Mouse (Mus musculus): Measurements from ENCODE around the gene Matn1. TPM values are rescaled to one million over a fixed set of nuclear protein-coding genes. Genes with fewer than 3 reads are reported as not detected.

The Matn1 gene
- polyA plus RNA-seq, 1 experiment from 2014 or later = not detected

GRCm38 (mm10) chr4:130914011-130914410 lies 30.2 kb upstream of the Matn1 start:
- DNase-seq (ENCODE audit: low spot score) (no peak), ATAC-seq (ENCODE audit: insufficient read depth, low FRiP score, low TSS enrichment) (no peak)
- Histone ChIP-seq H3K4me2 (ENCODE audit: low read depth) (no peak overlapping the region), H3K9me3 (ENCODE audit: control insufficient read depth, low read length) (no peaks in the 10 kb centered on the region), H3K4me1 (ENCODE audit: control insufficient read depth, insufficient read depth, low read length) (no peaks in the 10 kb centered on the region), H3K4me3 (ENCODE audit: low read depth, low read length) (no peak overlapping the region), H3K27ac (ENCODE audit: low read depth, low read length) (no peak overlapping the region), H3K9ac (ENCODE audit: low read length) (no peak overlapping the region), H3K36me3 (ENCODE audit: control insufficient read depth, insufficient read depth, low read length) (no peaks in the 10 kb centered on the region), H3K27me3 (ENCODE audit: control insufficient read depth, insufficient read depth, low read length) (no peaks in the 10 kb centered on the region)
- 96% methylated on average over 4 of the region's 4 CpGs for WGBS

- Histone ChIP-seq H3K9me3 (ENCODE audit: control insufficient read depth, low read length) (no peaks in the 10 kb centered on the region), H3K27me3 (ENCODE audit: control insufficient read depth, insufficient read depth, low read length) (no peaks in the 10 kb centered on the region), H3K27ac (ENCODE audit: low read depth, low read length) (no peak overlapping the region), H3K4me3 (ENCODE audit: low read depth, low read length) (no peak overlapping the region), H3K9ac (ENCODE audit: low read length) (no peak overlapping the region), H3K4me1 (ENCODE audit: control insufficient read depth, insufficient read depth, low read length) (no peaks in the 10 kb centered on the region), H3K4me2 (ENCODE audit: low read depth) (no peak overlapping the region), H3K36me3 (ENCODE audit: control insufficient read depth, insufficient read depth, low read length) (no peaks in the 10 kb centered on the region)
- ATAC-seq (ENCODE audit: insufficient read depth, low FRiP score, low TSS enrichment) (no peak), DNase-seq (ENCODE audit: low spot score) (no peak)
- WGBS = 83% methylated on average over 7 of the region's 7 CpGs
These were observed 29.7 kb upstream of the Matn1 start for GRCm38 (mm10) chr4:130914527-130914926.

GRCm38 (mm10) chr4:130915006-130915667 lies 29.0 kb upstream of the Matn1 start:
- Histone ChIP-seq H3K4me3 (ENCODE audit: low read depth, low read length) (no peak overlapping the region), H3K9me3 (ENCODE audit: control insufficient read depth, low read length) (no peaks in the 10 kb centered on the region), H3K36me3 (ENCODE audit: control insufficient read depth, insufficient read depth, low read length) (no peaks in the 10 kb centered on the region), H3K4me1 (ENCODE audit: control insufficient read depth, insufficient read depth, low read length) (no peaks in the 10 kb centered on the region), H3K27me3 (ENCODE audit: control insufficient read depth, insufficient read depth, low read length) (no peaks in the 10 kb centered on the region), H3K27ac (ENCODE audit: low read depth, low read length) (no peak overlapping the region), H3K9ac (ENCODE audit: low read length) (no peak overlapping the region), H3K4me2 (ENCODE audit: low read depth) (0 out of 2 replicates have a peak overlapping the region, but pooled peaks have one; percentile 3)
- ATAC-seq (ENCODE audit: insufficient read depth, low FRiP score, low TSS enrichment) (no peak), DNase-seq (ENCODE audit: low spot score) (no peak)
- WGBS = 85% methylated on average over 12 of the region's 12 CpGs

GRCm38 (mm10) chr4:130915668-130916035 lies 28.5 kb upstream of the Matn1 start:
- Histone ChIP-seq H3K36me3 (ENCODE audit: control insufficient read depth, insufficient read depth, low read length) (no peaks in the 10 kb centered on the region), H3K27me3 (ENCODE audit: control insufficient read depth, insufficient read depth, low read length) (no peaks in the 10 kb centered on the region), H3K27ac (ENCODE audit: low read depth, low read length) (no peak overlapping the region), H3K9me3 (ENCODE audit: control insufficient read depth, low read length) (no peaks in the 10 kb centered on the region), H3K4me2 (ENCODE audit: low read depth) (0 out of 2 replicates have a peak overlapping the region, but pooled peaks have one; percentile 3), H3K9ac (ENCODE audit: low read length) (no peak overlapping the region), H3K4me3 (ENCODE audit: low read depth, low read length) (no peak overlapping the region), H3K4me1 (ENCODE audit: control insufficient read depth, insufficient read depth, low read length) (no peaks in the 10 kb centered on the region)
- DNase-seq (ENCODE audit: low spot score) (no peak), ATAC-seq (ENCODE audit: insufficient read depth, low FRiP score, low TSS enrichment) (no peak)
- WGBS = 49% methylated on average over 7 of the region's 7 CpGs

- H3K4me3 ChIP-seq (ENCODE audit: low read depth, low read length) = no peak overlapping the region
- no peak for ATAC-seq (ENCODE audit: insufficient read depth, low FRiP score, low TSS enrichment)
- H3K36me3 ChIP-seq (ENCODE audit: control insufficient read depth, insufficient read depth, low read length) = no peaks in the 10 kb centered on the region
- H3K4me2 ChIP-seq (ENCODE audit: low read depth) = no peak overlapping the region
- DNase-seq (ENCODE audit: low spot score) = no peak
- H3K9ac ChIP-seq (ENCODE audit: low read length) = no peak overlapping the region
- no peaks in the 10 kb centered on the region for H3K9me3 ChIP-seq (ENCODE audit: control insufficient read depth, low read length)
- H3K4me1 ChIP-seq (ENCODE audit: control insufficient read depth, insufficient read depth, low read length) = peaks cover 5% of the 10 kb centered on the region; the same call in 1 of the 2 replicates
- WGBS = 87% methylated on average over 7 of the region's 7 CpGs
- no peaks in the 10 kb centered on the region for H3K27me3 ChIP-seq (ENCODE audit: control insufficient read depth, insufficient read depth, low read length)
- no peak overlapping the region for H3K27ac ChIP-seq (ENCODE audit: low read depth, low read length)
These were observed 27.5 kb upstream of the Matn1 start for GRCm38 (mm10) chr4:130916639-130917038.

GRCm38 (mm10) chr4:130917564-130917963 lies 26.6 kb upstream of the Matn1 start:
- H3K4me1 ChIP-seq (ENCODE audit: control insufficient read depth, insufficient read depth, low read length) = peaks cover 5% of the 10 kb centered on the region; the same call in 1 of the 2 replicates
- no peak overlapping the region for H3K27ac ChIP-seq (ENCODE audit: low read depth, low read length)

GRCm38 (mm10) chr4:130918805-130919749 lies 25.1 kb upstream of the Matn1 start:
- Histone ChIP-seq H3K9me3 (ENCODE audit: control insufficient read depth, low read length) (no peaks in the 10 kb centered on the region), H3K4me3 (ENCODE audit: low read depth, low read length) (no peak overlapping the region), H3K27me3 (ENCODE audit: control insufficient read depth, insufficient read depth, low read length) (no peaks in the 10 kb centered on the region), H3K4me1 (ENCODE audit: control insufficient read depth, insufficient read depth, low read length) (peaks cover 5% of the 10 kb centered on the region; the same call in 1 of the 2 replicates), H3K36me3 (ENCODE audit: control insufficient read depth, insufficient read depth, low read length) (no peaks in the 10 kb centered on the region), H3K27ac (ENCODE audit: low read depth, low read length) (no peak overlapping the region), H3K9ac (ENCODE audit: low read length) (no peak overlapping the region), H3K4me2 (ENCODE audit: low read depth) (no peak overlapping the region)
- DNase-seq (ENCODE audit: low spot score) (no peak), ATAC-seq (ENCODE audit: insufficient read depth, low FRiP score, low TSS enrichment) (no peak)
- WGBS = 78% methylated on average over 10 of the region's 10 CpGs

More at GRCm38 (mm10) chr4:130917564-130917963, 26.6 kb upstream of the Matn1 start:
- H3K36me3 ChIP-seq (ENCODE audit: control insufficient read depth, insufficient read depth, low read length) = no peaks in the 10 kb centered on the region
- no peak overlapping the region for H3K9ac ChIP-seq (ENCODE audit: low read length)
- H3K4me2 ChIP-seq (ENCODE audit: low read depth) = no peak overlapping the region
- DNase-seq (ENCODE audit: low spot score) (no peak), ATAC-seq (ENCODE audit: insufficient read depth, low FRiP score, low TSS enrichment) (no peak)
- 67% methylated on average over 4 of the region's 4 CpGs for WGBS
- no peaks in the 10 kb centered on the region for H3K9me3 ChIP-seq (ENCODE audit: control insufficient read depth, low read length)
- no peak overlapping the region for H3K4me3 ChIP-seq (ENCODE audit: low read depth, low read length)
- no peaks in the 10 kb centered on the region for H3K27me3 ChIP-seq (ENCODE audit: control insufficient read depth, insufficient read depth, low read length)

- DNase-seq (ENCODE audit: low spot score) (no peak), ATAC-seq (ENCODE audit: insufficient read depth, low FRiP score, low TSS enrichment) (no peak)
- no peak overlapping the region for H3K4me3 ChIP-seq (ENCODE audit: low read depth, low read length)
- peaks cover 5% of the 10 kb centered on the region; the same call in 1 of the 2 replicates for H3K4me1 ChIP-seq (ENCODE audit: control insufficient read depth, insufficient read depth, low read length)
- H3K27me3 ChIP-seq (ENCODE audit: control insufficient read depth, insufficient read depth, low read length) = no peaks in the 10 kb centered on the region
- H3K9ac ChIP-seq (ENCODE audit: low read length) = no peak overlapping the region
- H3K27ac ChIP-seq (ENCODE audit: low read depth, low read length) = no peak overlapping the region
- WGBS = 70% methylated on average over 9 of the region's 9 CpGs
- H3K9me3 ChIP-seq (ENCODE audit: control insufficient read depth, low read length) = no peaks in the 10 kb centered on the region
- H3K4me2 ChIP-seq (ENCODE audit: low read depth) = no peak overlapping the region
- H3K36me3 ChIP-seq (ENCODE audit: control insufficient read depth, insufficient read depth, low read length) = no peaks in the 10 kb centered on the region
These were observed 24.3 kb upstream of the Matn1 start for GRCm38 (mm10) chr4:130919750-130920356.
